9 mouse cellular contexts compared by ENCODE assay signal in genomic region chr11:8689515-8689914, GRCm38 (mm10). TPM values are rescaled to one million over a fixed set of nuclear protein-coding genes. Genes with fewer than 3 reads are reported as not detected.
DNase-seq lines count a peak whose midpoint lies in the region; ATAC-seq lines count a peak whose summit lies in the region.
"Had no signal": no experiment of that assay in that cellular context is flagged by ENCODE, and none has a peak within 500 bp of the region (broad histone marks: within the 10 kb centered on the region; RNA-seq: fewer than 3 reads in every experiment).

No protein-coding gene starts in this region.

- H3K9me3 ChIP-seq in forebrain, embryonic 13.5 days (replicated peaks): no peaks in the 10 kb centered on the region
- H3K9me3 ChIP-seq: limb, embryonic 13.5 days had no signal

- 86% methylated on average over 7 of the region's 7 CpGs for WGBS in forebrain, embryonic 13.5 days

- no peak overlapping the region for H3K27ac ChIP-seq in forebrain, embryonic 13.5 days
- H3K27ac ChIP-seq: limb, embryonic 13.5 days had no signal

- no peak overlapping the region for H3K9ac ChIP-seq in forebrain, embryonic 13.5 days
- H3K9ac ChIP-seq: limb, embryonic 13.5 days had no signal

- no peak overlapping the region for H3K4me2 ChIP-seq in forebrain, embryonic 13.5 days
- H3K4me2 ChIP-seq: limb, embryonic 13.5 days had no signal

- H3K4me3 ChIP-seq in forebrain, embryonic 13.5 days: no peak overlapping the region
- H3K4me3 ChIP-seq: limb, embryonic 13.5 days had no signal

- peaks cover 26% of the 10 kb centered on the region for H3K4me1 ChIP-seq in forebrain, embryonic 13.5 days

- DNase-seq in spleen, adult 18-20 months: peak; percentile 65 to 75
- DNase-seq in spleen, adult 12 weeks (ENCODE audit: low spot score): no peak
- DNase-seq in kidney, postnatal 25 days: peak; percentile 37 to 53
- DNase-seq in gastrocnemius, postnatal 10 days: no peak
- DNase-seq in retina, postnatal 1 day: no peak

- H3K27me3 ChIP-seq in forebrain, embryonic 13.5 days: 0 out of 2 replicates have a peak, but pooled peaks cover 2% of the 10 kb centered on the region
- H3K27me3 ChIP-seq: limb, embryonic 13.5 days had no signal

- ATAC-seq in megakaryocyte progenitor cell, adult 5-6 weeks (replicated peaks; ENCODE audit: poor library complexity): peak; percentile 51
- no peak for ATAC-seq in forebrain, embryonic 13.5 days
- ATAC-seq: activated CD4-positive, CD25-positive, alpha-beta regulatory T cell, adult 4 months had no signal

- H3K36me3 ChIP-seq in forebrain, embryonic 13.5 days (ENCODE audit: poor library complexity, severe bottlenecking): no peaks in the 10 kb centered on the region
- H3K36me3 ChIP-seq: limb, embryonic 13.5 days had no signal

RNA-seq across cellular contexts. Expression of gene Tns3, which starts 25.2 kb away (rescaled TPM):
- total RNA-seq in megakaryocyte progenitor cell, adult 5-6 weeks (2015): 20.8 and 27.0 TPM in 2 replicates
- 11.5 and 11.7 TPM in 2 replicates for total RNA-seq in megakaryocyte progenitor cell, adult 5-6 weeks (2017)
- 6.6 and 7.3 TPM in 2 replicates for polyA plus RNA-seq in forebrain, embryonic 13.5 days (2015; fragmentation: Nextera tagmentation; extraction: Ambion mirVana)
- total RNA-seq in gastrocnemius, postnatal 10 days (2021): 10 to 100 TPM; 16.7 to 21.3 TPM

Comparison
In these comparisons a context has a peak if more than half of its experiments do, and no peak if none do; other contexts are left out.
1. DNase-seq: peak in spleen, adult 18-20 months (2 of 2) and kidney, postnatal 25 days (2 of 2); none in spleen, adult 12 weeks (single experiment), gastrocnemius, postnatal 10 days (single experiment) and retina, postnatal 1 day (single experiment).